Mouse (Mus musculus) midbrain, embryonic 12.5 days (tissue): ENCODE results near the gene Anapc11. TPM values are rescaled to one million over a fixed set of nuclear protein-coding genes. Genes with fewer than 3 reads are reported as not detected.

Experiments used
- ATAC-seq: fragments of 200-750 bp; cut with Nextera tagmentation; 2 replicates; pipeline ENCODE4 v1.8.0; 2017; ENCODE audit warnings: low read depth, moderate TSS enrichment, moderate library complexity; ENCODE audit not compliant: low FRiP score
- H3K27ac ChIP-seq: fragments of 300-500 bp; sonication (generic); replicated peaks from 2 replicates; pipeline ENCODE4 v1.5.1; 2016; ENCODE audit warnings: mild to moderate bottlenecking
- H3K27me3 ChIP-seq: fragments of 300-500 bp; sonication (generic); 2 replicates; pipeline ENCODE4 v1.6.1; 2016; ENCODE audit warnings: mild to moderate bottlenecking
- H3K36me3 ChIP-seq: fragments of 300-500 bp; sonication (generic); 2 replicates; pipeline ENCODE4 v1.6.1; 2016
- H3K4me1 ChIP-seq: fragments of 300-500 bp; sonication (generic); 2 replicates; pipeline ENCODE4 v1.6.1; 2016
- H3K4me2 ChIP-seq: fragments of 300-500 bp; sonication (generic); replicated peaks from 2 replicates; pipeline ENCODE4 v1.6.1; 2016; ENCODE audit warnings: mild to moderate bottlenecking, moderate library complexity
- H3K4me3 ChIP-seq: fragments of 300-500 bp; sonication (generic); 2 replicates; pipeline ENCODE4 v1.5.1; 2016; ENCODE audit warnings: mild to moderate bottlenecking
- H3K9ac ChIP-seq: fragments of 300-500 bp; sonication (generic); replicated peaks from 2 replicates; pipeline ENCODE4 v1.6.1; 2016; ENCODE audit warnings: mild to moderate bottlenecking, moderate library complexity
- H3K9me3 ChIP-seq: fragments of 300-500 bp; sonication (generic); 2 replicates; pipeline ENCODE4 v1.6.1; 2016; ENCODE audit warnings: mild to moderate bottlenecking
- WGBS: fragments of 180-500 bp; shearing (Covaris S2); methylation state at CpG from one replicate; pipeline ENCODE4 v1.1.7; 2016; 5-methylcytosine and 5-hydroxymethylcytosine counted together
- microRNA-seq: library from miRNA; unstranded; fragments of <30 nt; microRNA quantifications from one replicate; pipeline ENCODE4, GENCODE M21; 2017
- polyA plus RNA-seq: library from polyadenylated mRNA; unstranded; fragments of >200 nt; fragmentation: Nextera tagmentation; extraction: Ambion mirVana; gene quantifications from 2 replicates; pipeline ENCODE4 v1.2.1, GENCODE M21; 2016

The Anapc11 gene
- polyA plus RNA-seq, 1 experiment from 2014 or later, result 165 TPM

DNA sequence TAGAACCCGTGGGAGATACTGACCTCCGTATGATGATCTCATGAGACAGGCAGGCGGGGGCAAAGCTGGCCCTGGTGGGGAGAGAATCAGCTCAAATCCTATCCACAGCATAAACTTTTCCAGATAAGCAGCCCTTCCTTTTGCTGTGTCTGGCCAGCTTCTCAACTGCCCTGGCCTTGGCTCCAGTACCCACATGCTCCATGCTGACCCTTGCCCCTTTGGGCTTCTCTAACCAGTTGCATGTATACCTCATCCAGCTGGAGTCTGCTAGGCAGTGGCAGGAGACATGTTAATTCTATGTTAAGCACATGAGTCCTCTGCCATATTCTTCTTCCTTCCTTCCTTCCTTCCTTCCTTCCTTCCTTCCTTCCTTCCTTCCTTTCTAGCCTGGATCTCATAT is 56.5 kb downstream of the Anapc11 start:
- Histone ChIP-seq H3K4me2 (no peak overlapping the region), H3K27me3 (peaks cover 55% of the 10 kb centered on the region), H3K36me3 (no peaks in the 10 kb centered on the region), H3K4me3 (no peak overlapping the region), H3K27ac (no peak overlapping the region), H3K9me3 (no peaks in the 10 kb centered on the region), H3K9ac (no peak overlapping the region), H3K4me1 (peaks cover 5% of the 10 kb centered on the region)
- WGBS, result 76% methylated on average over 3 of the region's 3 CpGs
- ATAC-seq, result no peak

DNA sequence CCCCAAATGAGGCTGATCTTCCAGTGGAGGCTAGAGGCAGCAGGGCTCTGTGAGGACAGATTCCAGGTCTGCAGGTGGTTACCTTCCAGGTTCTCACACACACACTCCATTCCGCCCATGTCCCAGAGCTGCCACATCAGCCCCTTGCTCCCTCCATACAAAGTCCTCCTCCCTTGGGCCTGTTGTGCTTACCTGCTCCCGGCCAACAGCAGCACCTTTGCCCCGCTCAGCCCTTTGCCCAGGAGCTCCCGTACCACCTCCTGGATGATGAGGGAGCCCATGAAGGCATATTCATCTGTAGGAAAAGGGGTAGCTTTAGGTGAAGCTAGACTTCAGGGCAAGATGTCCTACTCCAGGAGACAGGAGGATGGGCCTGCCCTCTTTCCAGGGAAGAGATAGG is 59.1 kb downstream of the Anapc11 start:
- Histone ChIP-seq H3K27ac (no peak overlapping the region), H3K27me3 (peaks cover 80% of the 10 kb centered on the region), H3K4me1 (peaks cover 23% of the 10 kb centered on the region), H3K4me2 (no peak overlapping the region), H3K36me3 (no peaks in the 10 kb centered on the region), H3K9ac (no peak overlapping the region), H3K9me3 (no peaks in the 10 kb centered on the region), H3K4me3 (no peak overlapping the region)
- WGBS, result 82% methylated on average over 4 of the region's 4 CpGs
- no peak for ATAC-seq

Small RNAs within 50 kb of the gene (microRNA-seq; reads per million reads assigned to microRNA genes)
- gene Mir6936, result 1.9 reads per million

Other genes starting within 250 kb of the Anapc11 start
- gene Actg1, start 249.9 kb upstream of the Anapc11 start, polyA plus RNA-seq, result 3,175 and 3,231 TPM in 2 replicates
- 1.4 and 1.5 TPM in 2 replicates for gene Fscn2, start 236.9 kb upstream of the Anapc11 start, polyA plus RNA-seq
- gene Faap100, start 219.7 kb upstream of the Anapc11 start, polyA plus RNA-seq, result 51.3 and 55.4 TPM in 2 replicates
- gene Nploc4, start 160.7 kb upstream of the Anapc11 start, polyA plus RNA-seq, result 51.8 and 54.6 TPM in 2 replicates
- gene Tspan10, start 155.8 kb upstream of the Anapc11 start, polyA plus RNA-seq, result not detected in 2 replicates
- gene Pde6g, start 144.9 kb upstream of the Anapc11 start, polyA plus RNA-seq, result 0.20 TPM in 1 of 2 replicates, not detected in the other
- 11.7 and 11.9 TPM in 2 replicates for gene Oxld1, start 140.4 kb upstream of the Anapc11 start, polyA plus RNA-seq
- gene Ccdc137, start 140.3 kb upstream of the Anapc11 start, polyA plus RNA-seq, result 30.1 and 35.1 TPM in 2 replicates
- gene Arl16, start 130.8 kb upstream of the Anapc11 start, polyA plus RNA-seq, result 56.4 and 58.8 TPM in 2 replicates
- gene Mrpl12, start 113.8 kb upstream of the Anapc11 start, polyA plus RNA-seq, result 112 and 118 TPM in 2 replicates
- gene Slc25a10, start 106.6 kb upstream of the Anapc11 start, polyA plus RNA-seq, result 37.7 and 38.8 TPM in 2 replicates
- gene Gcgr, start 67.7 kb upstream of the Anapc11 start, polyA plus RNA-seq, result 0.18 and 0.29 TPM in 2 replicates
- 212 and 232 TPM in 2 replicates for gene Mcrip1, start 48.7 kb upstream of the Anapc11 start, polyA plus RNA-seq
- gene Ppp1r27, start 47.3 kb upstream of the Anapc11 start, polyA plus RNA-seq, result not detected in 2 replicates
- gene P4hb, start 25.2 kb upstream of the Anapc11 start, polyA plus RNA-seq, result 384 and 418 TPM in 2 replicates
- gene Arhgdia, start 16.8 kb upstream of the Anapc11 start, polyA plus RNA-seq, result 504 and 557 TPM in 2 replicates
- gene Alyref, start 56 bp upstream of the Anapc11 start, polyA plus RNA-seq, result 652 and 655 TPM in 2 replicates
- gene Npb, start 10.1 kb downstream of the Anapc11 start, polyA plus RNA-seq, result 0.98 TPM in 1 of 2 replicates, not detected in the other
- 148 and 157 TPM in 2 replicates for gene Pcyt2, start 19.5 kb downstream of the Anapc11 start, polyA plus RNA-seq
- 40.4 and 48.2 TPM in 2 replicates for gene Sirt7, start 26.8 kb downstream of the Anapc11 start, polyA plus RNA-seq
- gene Mafg, start 35.2 kb downstream of the Anapc11 start, polyA plus RNA-seq, result 33.3 and 36.8 TPM in 2 replicates
- 31.6 and 34.1 TPM in 2 replicates for gene Pycr1, start 45.3 kb downstream of the Anapc11 start, polyA plus RNA-seq
- 0.99 TPM in 1 of 2 replicates, not detected in the other for gene Myadml2, start 49.7 kb downstream of the Anapc11 start, polyA plus RNA-seq
- 0.58 and 0.87 TPM in 2 replicates for gene Notum, start 62.8 kb downstream of the Anapc11 start, polyA plus RNA-seq
- 149 and 154 TPM in 2 replicates for gene Aspscr1, start 74.6 kb downstream of the Anapc11 start, polyA plus RNA-seq
- 120 and 121 TPM in 2 replicates for gene Cenpx, start 115.3 kb downstream of the Anapc11 start, polyA plus RNA-seq
- gene Lrrc45, start 115.5 kb downstream of the Anapc11 start, polyA plus RNA-seq, result 74.5 and 75.1 TPM in 2 replicates
- gene Rac3, start 123.0 kb downstream of the Anapc11 start, polyA plus RNA-seq, result 70.5 and 74.2 TPM in 2 replicates
- 11.8 and 14.6 TPM in 2 replicates for gene Dcxr, start 128.9 kb downstream of the Anapc11 start, polyA plus RNA-seq
- gene Cbr2, start 133.7 kb downstream of the Anapc11 start, polyA plus RNA-seq, result 2.0 and 2.3 TPM in 2 replicates
- gene Hmga1b, start 164.4 kb downstream of the Anapc11 start, polyA plus RNA-seq, result 5.4 and 6.8 TPM in 2 replicates
- gene Rfng, start 185.8 kb downstream of the Anapc11 start, polyA plus RNA-seq, result 63.4 and 66.4 TPM in 2 replicates
- 235 and 248 TPM in 2 replicates for gene Gps1, start 185.9 kb downstream of the Anapc11 start, polyA plus RNA-seq
- gene Dus1l, start 198.0 kb downstream of the Anapc11 start, polyA plus RNA-seq, result 64.2 and 67.6 TPM in 2 replicates
- gene Fasn, start 226.1 kb downstream of the Anapc11 start, polyA plus RNA-seq, result 139 and 140 TPM in 2 replicates